Comparison of ENCODE assay signal across 8 mouse cellular contexts in genomic region chr11:82933186-82933585, GRCm38 (mm10). TPM values are rescaled to one million over a fixed set of nuclear protein-coding genes. Genes with fewer than 3 reads are reported as not detected.
DNase-seq lines count a peak whose midpoint lies in the region; ATAC-seq and TF ChIP-seq lines count a peak whose summit lies in the region.
"Had no signal": no experiment of that assay in that cellular context is flagged by ENCODE, and none has a peak within 500 bp of the region (broad histone marks: within the 10 kb centered on the region; RNA-seq: fewer than 3 reads in every experiment).

No protein-coding gene starts in this region.

- H3K4me1 ChIP-seq in lung, embryonic 14.5 days (ENCODE audit: insufficient read depth): 0 out of 2 replicates have a peak, but pooled peaks cover 4% of the 10 kb centered on the region
- H3K4me1 ChIP-seq in forebrain, embryonic 13.5 days: peaks cover 14% of the 10 kb centered on the region
- H3K4me1 ChIP-seq in limb, embryonic 12.5 days (replicated peaks): peaks cover 11% of the 10 kb centered on the region
- peaks cover 4% of the 10 kb centered on the region; the same call in 1 of the 2 replicates for H3K4me1 ChIP-seq in small intestine, adult 2 months (ENCODE audit: control insufficient read depth, insufficient read depth, insufficient read length, low read length)

- H3K27ac ChIP-seq in lung, embryonic 14.5 days (ENCODE audit: low read depth): no peak overlapping the region
- no peak overlapping the region for H3K27ac ChIP-seq in forebrain, embryonic 13.5 days
- H3K27ac ChIP-seq in limb, embryonic 12.5 days: no peak overlapping the region
- H3K27ac ChIP-seq in small intestine, adult 2 months (ENCODE audit: insufficient read depth, low read depth, low read length): no peak overlapping the region
- H3K27ac ChIP-seq: macrophage had no signal

- no peak for TF ChIP-seq CTCF in lung, embryonic 14.5 days (IDR thresholded peaks at IDR 0.05; ENCODE audit: low read depth)
- no peak for TF ChIP-seq CTCF in small intestine, adult 2 months (IDR thresholded peaks at IDR 0.05; ENCODE audit: extremely low read depth, insufficient read length, insufficient replicate concordance, low read depth, low read length)

- ATAC-seq in lung, embryonic 14.5 days (ENCODE audit: insufficient read depth): no peak
- no peak for ATAC-seq in forebrain, embryonic 13.5 days
- no peak for ATAC-seq in limb, embryonic 12.5 days (ENCODE audit: insufficient number of reproducible peaks, insufficient read depth, low FRiP score, low TSS enrichment, low read depth)

- TF ChIP-seq POLR2A in small intestine, adult 2 months (IDR thresholded peaks at IDR 0.05; ENCODE audit: low read depth, low read length): no peak

- H3K4me2 ChIP-seq in lung, embryonic 14.5 days: peak overlapping the region; percentile 80
- H3K4me2 ChIP-seq in forebrain, embryonic 13.5 days: peak overlapping the region; percentile 95
- H3K4me2 ChIP-seq in limb, embryonic 12.5 days: peak overlapping the region; percentile 93

- no peaks in the 10 kb centered on the region for H3K36me3 ChIP-seq in lung, embryonic 14.5 days (ENCODE audit: insufficient read depth)
- H3K36me3 ChIP-seq in forebrain, embryonic 13.5 days (ENCODE audit: poor library complexity, severe bottlenecking): no peaks in the 10 kb centered on the region
- no peaks in the 10 kb centered on the region for H3K36me3 ChIP-seq in limb, embryonic 12.5 days
- no peaks in the 10 kb centered on the region for H3K36me3 ChIP-seq in small intestine, adult 2 months (ENCODE audit: control insufficient read depth, insufficient read depth, low read length)

- H3K9ac ChIP-seq in lung, embryonic 14.5 days: peak overlapping the region; percentile 32; the same call in 1 of the 2 replicates
- peak overlapping the region; percentile 48 for H3K9ac ChIP-seq in forebrain, embryonic 13.5 days
- peak overlapping the region; percentile 52; the same call in 1 of the 2 replicates for H3K9ac ChIP-seq in limb, embryonic 12.5 days (replicated peaks)

- peak overlapping the region; percentile 47 for H3K4me3 ChIP-seq in lung, embryonic 14.5 days (ENCODE audit: low read depth, low read length)
- H3K4me3 ChIP-seq in forebrain, embryonic 13.5 days: peak overlapping the region; percentile 51
- H3K4me3 ChIP-seq in limb, embryonic 12.5 days (replicated peaks): peak overlapping the region; percentile 50
- peak overlapping the region; percentile 61 for H3K4me3 ChIP-seq in small intestine, adult 2 months (ENCODE audit: low read depth, low read length)

- peaks cover 55% of the 10 kb centered on the region for H3K27me3 ChIP-seq in lung, embryonic 14.5 days (ENCODE audit: insufficient read depth, low read length)
- H3K27me3 ChIP-seq in forebrain, embryonic 13.5 days: peaks cover 79% of the 10 kb centered on the region
- peaks cover 94% of the 10 kb centered on the region for H3K27me3 ChIP-seq in limb, embryonic 12.5 days
- peaks cover 57% of the 10 kb centered on the region for H3K27me3 ChIP-seq in small intestine, adult 2 months (ENCODE audit: control insufficient read depth, insufficient read depth, low read length)

- WGBS in lung, embryonic 14.5 days: 3% methylated on average over 29 of the region's 29 CpGs
- WGBS in forebrain, embryonic 13.5 days: under 1% methylated on average over 29 of the region's 29 CpGs
- 2% methylated on average over 28 of the region's 29 CpGs for WGBS in limb, embryonic 12.5 days
- 1% methylated on average over 29 of the region's 29 CpGs for WGBS in small intestine, adult 2 months

- peak; percentile 3 for DNase-seq in lung, embryonic 14.5 days
- DNase-seq in lung, adult 18-20 months: no peak
- DNase-seq in layer of hippocampus, postnatal 10 days (ENCODE audit: low spot score in 2 of 2): no peak
- DNase-seq in urinary bladder, postnatal 4 days (ENCODE audit: low spot score in 2 of 2): no peak

- H3K9me3 ChIP-seq in lung, embryonic 14.5 days (ENCODE audit: low read depth, low read length): no peaks in the 10 kb centered on the region
- no peaks in the 10 kb centered on the region for H3K9me3 ChIP-seq in forebrain, embryonic 13.5 days (replicated peaks)
- H3K9me3 ChIP-seq in limb, embryonic 12.5 days: no peaks in the 10 kb centered on the region

RNA-seq across cellular contexts. Expression of gene Slfn5, which starts 18.0 kb away (rescaled TPM):
- polyA plus RNA-seq in lung, embryonic 14.5 days (2014; fragmentation: Nextera tagmentation; extraction: Ambion mirVana): 1.5 and 1.6 TPM in 2 replicates
- polyA plus RNA-seq in forebrain, embryonic 13.5 days (2015; fragmentation: Nextera tagmentation; extraction: Ambion mirVana): 0.18 and 0.30 TPM in 2 replicates
- polyA plus RNA-seq in limb, embryonic 12.5 days (2016; fragmentation: Nextera tagmentation; extraction: Ambion mirVana): 0.41 and 0.58 TPM in 2 replicates
- 0.34 and 0.95 TPM in 2 replicates for polyA plus RNA-seq in small intestine, adult 2 months (2012; rRNA removed)
- total RNA-seq in layer of hippocampus, postnatal 10 days (2021): 1 to 10 TPM; 4.0 to 4.3 TPM

RNA-seq across cellular contexts. Expression of gene Unc45b, which starts 22.8 kb away (rescaled TPM):
- 5.6 and 7.8 TPM in 2 replicates for polyA plus RNA-seq in lung, embryonic 14.5 days (2014; fragmentation: Nextera tagmentation; extraction: Ambion mirVana)
- polyA plus RNA-seq in forebrain, embryonic 13.5 days (2015; fragmentation: Nextera tagmentation; extraction: Ambion mirVana): 0.25 and 0.40 TPM in 2 replicates
- 11.5 and 12.4 TPM in 2 replicates for polyA plus RNA-seq in limb, embryonic 12.5 days (2016; fragmentation: Nextera tagmentation; extraction: Ambion mirVana)
- 1.0 and 1.7 TPM in 2 replicates for polyA plus RNA-seq in small intestine, adult 2 months (2012; rRNA removed)
- total RNA-seq in layer of hippocampus, postnatal 10 days (2021): 1 to 10 TPM; 4.4 to 4.9 TPM
- polyA plus RNA-seq: macrophage had no signal

RNA-seq across cellular contexts. Expression of gene Nle1, which starts 25.0 kb away (rescaled TPM):
- polyA plus RNA-seq in lung, embryonic 14.5 days (2014; fragmentation: Nextera tagmentation; extraction: Ambion mirVana): 33.0 and 37.4 TPM in 2 replicates
- polyA plus RNA-seq in forebrain, embryonic 13.5 days (2015; fragmentation: Nextera tagmentation; extraction: Ambion mirVana): 28.1 and 35.9 TPM in 2 replicates
- polyA plus RNA-seq in limb, embryonic 12.5 days (2016; fragmentation: Nextera tagmentation; extraction: Ambion mirVana): 39.9 and 46.3 TPM in 2 replicates
- 20.7 and 27.1 TPM in 2 replicates for polyA plus RNA-seq in small intestine, adult 2 months (2012; rRNA removed)
- 10 to 100 TPM; 29.2 to 40.7 TPM for total RNA-seq in layer of hippocampus, postnatal 10 days (2021)

RNA-seq across cellular contexts. Expression of gene Fndc8, which starts 41.3 kb away (rescaled TPM):
- polyA plus RNA-seq in lung, embryonic 14.5 days (2014; fragmentation: Nextera tagmentation; extraction: Ambion mirVana): not detected in 2 replicates
- 0.22 and 0.42 TPM in 2 replicates for polyA plus RNA-seq in forebrain, embryonic 13.5 days (2015; fragmentation: Nextera tagmentation; extraction: Ambion mirVana)
- 0.32 and 0.49 TPM in 2 replicates for polyA plus RNA-seq in limb, embryonic 12.5 days (2016; fragmentation: Nextera tagmentation; extraction: Ambion mirVana)
- polyA plus RNA-seq in small intestine, adult 2 months (2012; rRNA removed): 0.13 TPM in 1 of 2 replicates, not detected in the other
- not detected for total RNA-seq in layer of hippocampus, postnatal 10 days (2021)
- polyA plus RNA-seq: macrophage had no signal

RNA-seq across cellular contexts. Expression of gene Rad51d, which starts 42.8 kb away (rescaled TPM):
- 13.5 and 14.5 TPM in 2 replicates for polyA plus RNA-seq in lung, embryonic 14.5 days (2014; fragmentation: Nextera tagmentation; extraction: Ambion mirVana)
- 10.9 and 12.8 TPM in 2 replicates for polyA plus RNA-seq in forebrain, embryonic 13.5 days (2015; fragmentation: Nextera tagmentation; extraction: Ambion mirVana)
- 10.3 and 11.8 TPM in 2 replicates for polyA plus RNA-seq in limb, embryonic 12.5 days (2016; fragmentation: Nextera tagmentation; extraction: Ambion mirVana)
- polyA plus RNA-seq in small intestine, adult 2 months (2012; rRNA removed): 6.8 and 10.2 TPM in 2 replicates
- 1 to 10 TPM; 9.7 TPM for total RNA-seq in layer of hippocampus, postnatal 10 days (2021)
